Mouse (Mus musculus): Measurements from ENCODE around the gene Olfr314. TPM values are rescaled to one million over a fixed set of nuclear protein-coding genes. Genes with fewer than 3 reads are reported as not detected.

The Olfr314 gene
- polyA plus RNA-seq (2014; fragmentation: Illumina TruSeq; extraction: RNeasy Lipid Tissue Mini Kit (QIAGEN cat#74804)) = not detected

GRCm38 (mm10) chr11:58782480-58783089 lies at the start of gene Olfr314:
TSS of gene Olfr314 (plus strand) at chr11:58782952.

GRCm38 (mm10) chr11:58738792-58739262 lies 43.9 kb upstream of the Olfr314 start, which contains the start of gene Olfr317:
TSS of gene Olfr317 (minus strand) at chr11:58739212.

GRCm38 (mm10) chr11:58752434-58752833 lies 30.3 kb upstream of the Olfr314 start, which contains the start of gene Olfr316:
TSS of gene Olfr316 (plus strand) at chr11:58752734.

GRCm38 (mm10) chr11:58772888-58773287 lies 9.9 kb upstream of the Olfr314 start, which contains the start of gene Olfr315:
TSS of gene Olfr315 (plus strand) at chr11:58773188.

GRCm38 (mm10) chr11:58801558-58802228 lies 18.9 kb downstream of the Olfr314 start, which contains the start of gene Fam183b:
TSS of gene Fam183b (minus strand) at chr11:58801960.

GRCm38 (mm10) chr11:58814700-58815099 lies 31.9 kb downstream of the Olfr314 start, which contains the start of gene Olfr313:
TSS of gene Olfr313 (plus strand) at chr11:58815000.

GRCm38 (mm10) chr11:58828937-58829336 lies 46.2 kb downstream of the Olfr314 start, which contains the start of gene Olfr312:
TSS of gene Olfr312 (plus strand) at chr11:58829237.

Other genes with a start within 250 kb of the Olfr314 start
- gene Olfr330, start 248.1 kb upstream of the Olfr314 start, polyA plus RNA-seq (2014; fragmentation: Illumina TruSeq; extraction: RNeasy Lipid Tissue Mini Kit (QIAGEN cat#74804)) = 4.5 TPM
- gene Olfr329-ps, start 236.5 kb upstream of the Olfr314 start, polyA plus RNA-seq (2014; fragmentation: Illumina TruSeq; extraction: RNeasy Lipid Tissue Mini Kit (QIAGEN cat#74804)) = 5.1 TPM
- 0.20 TPM for gene Olfr328, start 227.3 kb upstream of the Olfr314 start, polyA plus RNA-seq (2014; fragmentation: Illumina TruSeq; extraction: RNeasy Lipid Tissue Mini Kit (QIAGEN cat#74804))
- not detected for gene Olfr224, start 212.4 kb upstream of the Olfr314 start, polyA plus RNA-seq (2014; fragmentation: Illumina TruSeq; extraction: RNeasy Lipid Tissue Mini Kit (QIAGEN cat#74804))
- gene Olfr325, start 205.2 kb upstream of the Olfr314 start, polyA plus RNA-seq (2014; fragmentation: Illumina TruSeq; extraction: RNeasy Lipid Tissue Mini Kit (QIAGEN cat#74804)) = not detected
- gene Olfr324, start 187.8 kb upstream of the Olfr314 start, polyA plus RNA-seq (2014; fragmentation: Illumina TruSeq; extraction: RNeasy Lipid Tissue Mini Kit (QIAGEN cat#74804)) = not detected
- 0.80 TPM for gene 2210407C18Rik, start 166.9 kb upstream of the Olfr314 start, polyA plus RNA-seq (2014; fragmentation: Illumina TruSeq; extraction: RNeasy Lipid Tissue Mini Kit (QIAGEN cat#74804))
- not detected for gene Olfr323, start 152.5 kb upstream of the Olfr314 start, polyA plus RNA-seq (2014; fragmentation: Illumina TruSeq; extraction: RNeasy Lipid Tissue Mini Kit (QIAGEN cat#74804))
- not detected for gene Trim58, start 142.5 kb upstream of the Olfr314 start, polyA plus RNA-seq (2014; fragmentation: Illumina TruSeq; extraction: RNeasy Lipid Tissue Mini Kit (QIAGEN cat#74804))
- gene Olfr322, start 124.2 kb upstream of the Olfr314 start, polyA plus RNA-seq (2014; fragmentation: Illumina TruSeq; extraction: RNeasy Lipid Tissue Mini Kit (QIAGEN cat#74804)) = not detected
- not detected for gene Olfr320, start 101.9 kb upstream of the Olfr314 start, polyA plus RNA-seq (2014; fragmentation: Illumina TruSeq; extraction: RNeasy Lipid Tissue Mini Kit (QIAGEN cat#74804))
- gene Olfr319, start 83.8 kb upstream of the Olfr314 start, polyA plus RNA-seq (2014; fragmentation: Illumina TruSeq; extraction: RNeasy Lipid Tissue Mini Kit (QIAGEN cat#74804)) = not detected
- gene Olfr318, start 58.9 kb upstream of the Olfr314 start, polyA plus RNA-seq (2014; fragmentation: Illumina TruSeq; extraction: RNeasy Lipid Tissue Mini Kit (QIAGEN cat#74804)) = not detected
- not detected for gene Olfr317, start 43.7 kb upstream of the Olfr314 start, polyA plus RNA-seq (2014; fragmentation: Illumina TruSeq; extraction: RNeasy Lipid Tissue Mini Kit (QIAGEN cat#74804))
- not detected for gene Olfr316, start 30.2 kb upstream of the Olfr314 start, polyA plus RNA-seq (2014; fragmentation: Illumina TruSeq; extraction: RNeasy Lipid Tissue Mini Kit (QIAGEN cat#74804))
- gene Olfr315, start 9.8 kb upstream of the Olfr314 start, polyA plus RNA-seq (2014; fragmentation: Illumina TruSeq; extraction: RNeasy Lipid Tissue Mini Kit (QIAGEN cat#74804)) = not detected
- gene Fam183b, start 19.0 kb downstream of the Olfr314 start, polyA plus RNA-seq (2014; fragmentation: Illumina TruSeq; extraction: RNeasy Lipid Tissue Mini Kit (QIAGEN cat#74804)) = 17.5 TPM
- not detected for gene Olfr313, start 32.0 kb downstream of the Olfr314 start, polyA plus RNA-seq (2014; fragmentation: Illumina TruSeq; extraction: RNeasy Lipid Tissue Mini Kit (QIAGEN cat#74804))
- not detected for gene Olfr312, start 46.3 kb downstream of the Olfr314 start, polyA plus RNA-seq (2014; fragmentation: Illumina TruSeq; extraction: RNeasy Lipid Tissue Mini Kit (QIAGEN cat#74804))
- gene Olfr311, start 56.3 kb downstream of the Olfr314 start, polyA plus RNA-seq (2014; fragmentation: Illumina TruSeq; extraction: RNeasy Lipid Tissue Mini Kit (QIAGEN cat#74804)) = not detected
- 5.8 TPM for gene Gm12258, start 64.2 kb downstream of the Olfr314 start, polyA plus RNA-seq (2014; fragmentation: Illumina TruSeq; extraction: RNeasy Lipid Tissue Mini Kit (QIAGEN cat#74804))
- 13.6 TPM for gene 2810021J22Rik, start 84.3 kb downstream of the Olfr314 start, polyA plus RNA-seq (2014; fragmentation: Illumina TruSeq; extraction: RNeasy Lipid Tissue Mini Kit (QIAGEN cat#74804))
- 12.8 TPM for gene Zfp39, start 121.3 kb downstream of the Olfr314 start, polyA plus RNA-seq (2014; fragmentation: Illumina TruSeq; extraction: RNeasy Lipid Tissue Mini Kit (QIAGEN cat#74804))
- not detected for gene Btnl10, start 135.0 kb downstream of the Olfr314 start, polyA plus RNA-seq (2014; fragmentation: Illumina TruSeq; extraction: RNeasy Lipid Tissue Mini Kit (QIAGEN cat#74804))
- gene Rnf187, start 156.0 kb downstream of the Olfr314 start, polyA plus RNA-seq (2014; fragmentation: Illumina TruSeq; extraction: RNeasy Lipid Tissue Mini Kit (QIAGEN cat#74804)) = 10.8 TPM
- not detected for gene Hist3h2ba, start 166.0 kb downstream of the Olfr314 start, polyA plus RNA-seq (2014; fragmentation: Illumina TruSeq; extraction: RNeasy Lipid Tissue Mini Kit (QIAGEN cat#74804))
- gene Hist3h2a, start 171.7 kb downstream of the Olfr314 start, polyA plus RNA-seq (2014; fragmentation: Illumina TruSeq; extraction: RNeasy Lipid Tissue Mini Kit (QIAGEN cat#74804)) = 9.8 TPM
- 0.14 TPM for gene Trim17, start 171.7 kb downstream of the Olfr314 start, polyA plus RNA-seq (2014; fragmentation: Illumina TruSeq; extraction: RNeasy Lipid Tissue Mini Kit (QIAGEN cat#74804))
- 0.57 TPM for gene Trim11, start 195.1 kb downstream of the Olfr314 start, polyA plus RNA-seq (2014; fragmentation: Illumina TruSeq; extraction: RNeasy Lipid Tissue Mini Kit (QIAGEN cat#74804))

Data from ovary, adult 10 weeks (tissue).